Mouse (Mus musculus) liver, adult 2 months (tissue): ENCODE data around the gene Pla2g12a. TPM values are rescaled to one million over a fixed set of nuclear protein-coding genes. Genes with fewer than 3 reads are reported as not detected.

Experiments
- DNase-seq: peaks from one replicate; pipeline ENCODE4 v3.0.0-alpha.2; 2011; ENCODE audit warnings: low read depth, low spot score; ENCODE audit errors: extremely low read depth
- H3K27ac ChIP-seq: fragments of 200-500 bp; replicated peaks from 2 replicates; pipeline ENCODE4 v1.5.1; 2012; ENCODE audit warnings: low read depth, mild to moderate bottlenecking, control low read depth, inconsistent platforms, low read length; ENCODE audit not compliant: insufficient read depth
- H3K27me3 ChIP-seq: fragments of 200-500 bp; 2 replicates; pipeline ENCODE4 v1.6.1; 2012; ENCODE audit warnings: mild to moderate bottlenecking, moderate library complexity, low read length, inconsistent platforms; ENCODE audit not compliant: control insufficient read depth, insufficient read depth
- H3K36me3 ChIP-seq: fragments of 200-500 bp; 2 replicates; pipeline ENCODE4 v1.6.1; 2012; ENCODE audit warnings: low read length, inconsistent platforms; ENCODE audit not compliant: control insufficient read depth, insufficient read depth
- H3K4me1 ChIP-seq: fragments of 200-500 bp; 2 replicates; pipeline ENCODE4 v1.6.1; 2011; ENCODE audit warnings: low read length; ENCODE audit not compliant: control insufficient read depth, insufficient read depth
- H3K4me3 ChIP-seq: fragments of 200-500 bp; 2 replicates; pipeline ENCODE4 v1.5.1; 2011; ENCODE audit warnings: low read depth, mild to moderate bottlenecking, control low read depth, low read length, moderate library complexity; ENCODE audit not compliant: insufficient read depth
- H3K79me2 ChIP-seq: fragments of 200-500 bp; 2 replicates; pipeline ENCODE4 v1.6.1; 2012; ENCODE audit warnings: inconsistent platforms, mild to moderate bottlenecking, low read length, moderate library complexity; ENCODE audit not compliant: control insufficient read depth, insufficient read depth
- H3K9ac ChIP-seq: fragments of 200-500 bp; 2 replicates; pipeline ENCODE4 v1.6.1; 2012; ENCODE audit warnings: low read depth, mild to moderate bottlenecking, control low read depth, inconsistent platforms, low read length
- CTCF ChIP-seq: fragments of 200-500 bp; IDR thresholded peaks from 2 replicates; pipeline ENCODE4 v1.5.1; 2011; ENCODE audit warnings: low read depth, low read length, control low read depth
- POLR2A ChIP-seq: fragments of 200-500 bp; IDR thresholded peaks from 2 replicates; pipeline ENCODE4 v1.6.1; 2011; ENCODE audit warnings: low read length, control low read depth; ENCODE audit not compliant: insufficient read depth; ENCODE audit errors: extremely low read depth
- WGBS: fragments of 180-500 bp; shearing (Covaris S2); methylation state at CpG from one replicate; pipeline ENCODE4 v1.1.7; 2018; 5-methylcytosine and 5-hydroxymethylcytosine counted together
- polyA plus RNA-seq: library from polyadenylated mRNA; depleted of rRNA; stranded (reverse); fragments of >200 nt; gene quantifications from 2 replicates; pipeline ENCODE4 v1.2.3, GENCODE M21; 2012
- total RNA-seq: library from RNA; depleted of rRNA; stranded (reverse); fragments of >200 nt; gene quantifications from 2 replicates; pipeline ENCODE4 v1.2.3, GENCODE M21; 2014

The Pla2g12a gene
- total and polyA plus RNA-seq, 2 experiments = 11.2 to 23.4 TPM

DNA sequence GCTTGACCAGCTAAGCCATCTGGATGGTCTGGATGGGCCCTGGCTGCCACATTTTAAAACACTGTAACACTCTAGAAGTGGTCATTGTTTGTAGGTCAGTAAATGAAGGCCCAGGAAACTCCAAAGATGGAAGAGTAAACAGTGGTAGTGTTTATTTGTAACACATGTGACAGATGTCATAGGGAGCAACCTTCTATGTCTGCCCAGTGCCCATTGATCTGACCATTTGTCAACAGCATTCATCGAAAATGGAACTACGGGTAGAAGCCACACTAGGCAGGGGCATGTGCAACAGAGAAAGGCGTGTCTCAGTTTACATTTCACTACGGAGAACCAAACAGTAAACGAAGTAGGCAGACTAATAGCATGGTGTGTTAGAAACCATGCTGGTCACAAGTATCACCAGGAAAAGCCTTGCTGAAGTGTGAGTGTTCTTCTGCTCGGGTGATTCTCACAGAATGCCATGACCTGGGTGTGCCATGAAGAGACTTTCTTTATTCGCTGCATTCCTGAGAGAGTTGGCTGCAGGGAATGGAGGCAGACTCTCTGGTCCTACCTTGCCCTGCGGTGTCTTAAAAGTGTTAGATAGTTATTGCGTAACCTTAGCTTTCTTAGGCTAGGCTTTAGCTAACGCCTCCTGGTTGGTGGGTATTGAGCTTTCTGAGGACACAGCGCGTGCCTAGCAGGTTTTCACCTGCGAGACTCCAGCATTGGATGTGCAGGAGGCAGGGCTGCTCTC lies 9.5 kb downstream of the Pla2g12a start:
- Histone ChIP-seq H3K36me3 (no peaks in the 10 kb centered on the region; the same call in 1 of the 2 replicates), H3K27me3 (no peaks in the 10 kb centered on the region), H3K4me3 (peak overlapping the region; percentile 24; the same call in 1 of the 2 replicates), H3K4me1 (peaks cover 14% of the 10 kb centered on the region), H3K79me2 (no peaks in the 10 kb centered on the region), H3K9ac (no peak overlapping the region), H3K27ac (peak overlapping the region; percentile 50)
- no peak for TF ChIP-seq CTCF
- TF ChIP-seq POLR2A = no peak
- peak; percentile 99 for DNase-seq
- WGBS = 38% methylated on average over 13 of the region's 13 CpGs

DNA sequence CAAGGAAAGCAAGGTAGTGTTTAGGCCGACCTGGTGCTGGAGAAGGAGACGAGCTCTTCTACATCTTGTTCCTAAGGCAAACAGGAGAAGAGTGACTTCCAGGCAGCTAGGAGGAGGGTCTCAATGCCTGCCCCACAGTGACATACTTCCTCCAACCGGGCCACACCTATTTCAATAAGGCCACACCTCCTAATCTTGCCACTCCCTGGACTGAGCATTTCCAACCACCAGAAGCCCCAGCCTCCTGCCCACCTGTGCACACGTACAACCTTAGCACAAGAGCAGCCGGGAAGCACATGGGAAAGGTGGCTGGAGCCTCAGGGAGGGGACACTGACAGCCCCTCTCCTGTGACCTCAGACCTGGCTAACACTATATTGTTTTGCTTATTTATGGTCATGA lies 13.6 kb downstream of the Pla2g12a start:
- TF ChIP-seq POLR2A = no peak
- Histone ChIP-seq H3K36me3 (no peaks in the 10 kb centered on the region; the same call in 1 of the 2 replicates), H3K27ac (no peak overlapping the region), H3K79me2 (no peaks in the 10 kb centered on the region), H3K9ac (no peak overlapping the region), H3K4me3 (no peak overlapping the region), H3K27me3 (no peaks in the 10 kb centered on the region), H3K4me1 (peaks cover 6% of the 10 kb centered on the region)
- WGBS = 93% methylated on average over 5 of the region's 5 CpGs
- DNase-seq = no peak

DNA sequence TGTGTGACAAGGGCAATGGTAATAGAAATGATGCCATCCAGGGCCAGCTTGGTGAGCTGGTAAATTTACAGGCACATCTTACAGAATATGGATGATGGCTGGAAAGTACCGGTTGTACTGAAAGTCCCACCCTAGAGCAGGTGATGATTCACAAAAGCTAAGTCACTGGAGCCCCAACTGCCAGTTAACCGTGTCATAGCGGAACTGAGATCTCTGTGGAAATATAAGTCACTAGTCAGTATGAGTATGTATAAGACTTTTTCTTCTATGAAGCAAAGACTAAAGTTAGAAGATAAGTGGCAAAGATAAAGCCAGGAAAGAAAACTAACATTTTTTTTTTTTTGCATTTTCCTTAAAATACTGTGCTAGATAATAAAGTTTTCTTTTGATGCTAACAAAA lies 14.7 kb downstream of the Pla2g12a start:
- Histone ChIP-seq H3K9ac (no peak overlapping the region), H3K27ac (no peak overlapping the region), H3K36me3 (no peaks in the 10 kb centered on the region; the same call in 1 of the 2 replicates), H3K79me2 (no peaks in the 10 kb centered on the region), H3K27me3 (no peaks in the 10 kb centered on the region), H3K4me3 (no peak overlapping the region), H3K4me1 (peaks cover 4% of the 10 kb centered on the region)
- WGBS = 96% methylated on average over 3 of the region's 3 CpGs
- TF ChIP-seq CTCF = no peak
- no peak for TF ChIP-seq POLR2A
- no peak for DNase-seq

DNA sequence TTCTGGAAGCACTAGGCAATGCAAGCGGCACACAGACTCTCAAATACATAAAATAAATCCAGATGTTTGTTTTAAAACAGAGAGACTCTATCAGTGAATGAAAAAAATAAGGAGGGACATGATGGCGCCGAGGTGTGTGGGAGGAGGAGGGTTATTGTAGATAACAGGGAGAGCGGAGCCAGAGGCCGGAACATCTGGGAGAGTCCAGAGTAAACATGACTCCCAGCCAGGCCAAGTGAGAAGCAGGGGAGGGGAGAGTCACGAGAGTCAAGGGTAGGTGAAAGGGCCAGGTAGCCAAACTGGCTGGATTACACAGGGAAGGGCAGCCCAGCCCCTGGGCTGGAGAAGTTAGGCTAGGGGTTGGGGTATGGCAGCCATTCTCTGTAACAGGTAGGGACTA lies 18.2 kb downstream of the Pla2g12a start:
- Histone ChIP-seq H3K4me3 (no peak overlapping the region), H3K4me1 (0 out of 2 replicates have a peak, but pooled peaks cover 1% of the 10 kb centered on the region), H3K36me3 (no peaks in the 10 kb centered on the region), H3K79me2 (no peaks in the 10 kb centered on the region), H3K27me3 (no peaks in the 10 kb centered on the region), H3K9ac (no peak overlapping the region), H3K27ac (no peak overlapping the region)
- TF ChIP-seq POLR2A = no peak
- no peak for TF ChIP-seq CTCF
- 15% methylated on average over 6 of the region's 6 CpGs for WGBS
- peak; percentile 87 for DNase-seq

DNA sequence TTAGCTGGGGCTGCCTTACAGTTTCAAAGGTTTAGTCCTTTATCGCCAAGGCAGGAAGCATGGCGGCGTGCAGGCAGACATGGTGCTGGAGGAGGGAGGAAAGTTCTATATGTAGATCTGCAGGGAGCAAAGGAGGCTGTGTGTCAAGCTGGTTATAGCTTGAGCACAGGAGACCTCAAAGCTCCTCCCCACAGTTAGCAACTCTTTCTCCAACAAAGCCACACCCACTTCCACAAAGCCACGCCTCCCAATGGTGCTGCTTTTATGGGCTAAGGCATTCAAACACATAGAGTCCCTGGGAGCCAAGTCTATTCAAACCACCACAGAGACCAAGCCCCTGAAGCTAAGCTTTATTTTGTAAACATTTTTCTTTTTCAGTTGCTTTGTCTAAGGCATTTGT lies 20.5 kb downstream of the Pla2g12a start:
- no peaks in the 10 kb centered on the region for H3K27me3 ChIP-seq
- no peak overlapping the region for H3K4me3 ChIP-seq
- H3K36me3 ChIP-seq = no peaks in the 10 kb centered on the region
- 73% methylated on average over 4 of the region's 4 CpGs for WGBS
- H3K4me1 ChIP-seq = peaks cover 4% of the 10 kb centered on the region; the same call in 1 of the 2 replicates
- H3K79me2 ChIP-seq = peaks cover 3% of the 10 kb centered on the region; the same call in 1 of the 2 replicates
- H3K27ac ChIP-seq = no peak overlapping the region
- DNase-seq = peak; percentile 39
- no peak for TF ChIP-seq CTCF
- TF ChIP-seq POLR2A = no peak
- H3K9ac ChIP-seq = no peak overlapping the region

DNA sequence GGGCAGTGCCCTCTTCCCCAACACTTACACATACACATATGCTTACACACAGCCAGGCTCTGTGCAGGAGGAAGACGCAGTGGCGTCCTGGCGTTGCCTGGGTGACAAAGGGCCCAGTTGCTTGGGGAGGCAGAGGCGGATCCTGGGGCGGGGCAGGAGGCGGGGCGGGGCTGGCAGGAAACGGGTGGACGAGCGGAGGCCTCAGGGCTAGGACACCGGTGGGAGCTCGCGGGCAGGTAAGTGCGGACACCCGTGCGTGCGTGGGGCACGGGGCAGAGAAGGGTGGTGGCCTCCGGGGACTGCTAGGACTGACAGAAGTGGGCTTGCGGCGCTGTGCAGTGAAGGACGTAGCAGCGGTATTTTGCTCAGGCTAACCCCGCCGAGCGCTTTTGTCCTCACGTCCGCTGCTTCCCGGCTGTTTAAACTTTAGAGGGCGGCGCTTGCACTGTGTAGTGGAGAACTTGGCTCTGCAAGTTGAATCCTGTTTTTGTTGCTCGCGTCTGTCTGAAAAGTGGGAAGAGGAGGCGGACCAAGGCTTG lies 22.9 kb downstream of the Pla2g12a start, which contains the start of gene Casp6:
Gene Casp6, plus strand, starts transcription at position 155 of the 539 bp plus-strand sequence.
- H3K79me2 ChIP-seq = peaks cover 4% of the 10 kb centered on the region; the same call in 1 of the 2 replicates
- H3K36me3 ChIP-seq = no peaks in the 10 kb centered on the region
- peak within 1 kb of the TSS; percentile 83 for H3K27ac ChIP-seq
- under 1% methylated on average over 34 of the region's 34 CpGs for WGBS
- TF ChIP-seq POLR2A (peak; percentile 73; the same call in 1 of the 2 replicates), CTCF (no peak)
- DNase-seq = peak; percentile 80
- H3K27me3 ChIP-seq = no peaks in the 10 kb centered on the region
- H3K4me1 ChIP-seq = peaks cover 4% of the 10 kb centered on the region; the same call in 1 of the 2 replicates
- H3K9ac ChIP-seq = peak within 1 kb of the TSS; percentile 92
- H3K4me3 ChIP-seq = peak within 1 kb of the TSS; percentile 91
